Mouse (Mus musculus) hematopoietic stem cell, adult 5-6 weeks (primary cell): ENCODE measurements at regions not wholly inside any gene's neighbourhood (a gene's known extent, or its start where the extent isn't known, plus 50 kb on each side); places are given as distances from the start of the nearest gene placed in this dataset.

Experiments
- ATAC-seq, 2 experiments: fragments of 125-278 bp in 1 of 2; replicated peaks in 1 of 2; 2 replicates each; pipeline ENCODE4 v1.8.0; 2016 to 2017; ENCODE audit warnings: inconsistent platforms in 2 of 2, mild to moderate bottlenecking in 2 of 2, moderate number of reproducible peaks in 2 of 2, low read depth in 1 of 2, moderate TSS enrichment in 1 of 2; ENCODE audit not compliant: low FRiP score in 2 of 2, poor library complexity in 2 of 2, severe bottlenecking in 2 of 2, insufficient read depth in 1 of 2, low TSS enrichment in 1 of 2

- ATAC-seq: 0 out of 4 replicates have a peak, but pooled peaks of 1 of the 2 experiments have one; percentile 27
Observed at GRCm38 (mm10) chr2:147846968-147847749, 199.6 kb downstream of the Foxa2 start.

- ATAC-seq: no peak
Observed at GRCm38 (mm10) chr2:147845256-147845655, 201.5 kb downstream of the Foxa2 start.

GRCm38 (mm10) chr2:147840936-147841335 lies 205.8 kb downstream of the Foxa2 start:
- no peak for ATAC-seq

GRCm38 (mm10) chr2:147838613-147839012 lies 208.2 kb downstream of the Foxa2 start:
- ATAC-seq: no peak

- ATAC-seq: no peak
Observed at GRCm38 (mm10) chr2:147830551-147830950, 216.2 kb downstream of the Foxa2 start.

GRCm38 (mm10) chr2:147816951-147817350 lies 229.8 kb downstream of the Foxa2 start:
- no peak for ATAC-seq

GRCm38 (mm10) chr2:147814231-147814630 lies 232.5 kb downstream of the Foxa2 start:
- ATAC-seq: no peak

- peak; percentile 92 to 97 for ATAC-seq
Observed at GRCm38 (mm10) chr2:147813516-147813915, 233.3 kb downstream of the Foxa2 start.

- ATAC-seq: peak; percentile 67 to 70
Observed at GRCm38 (mm10) chr2:147808036-147808675, 238.6 kb downstream of the Foxa2 start.

GRCm38 (mm10) chr2:147803102-147803501 lies 243.7 kb downstream of the Foxa2 start:
- ATAC-seq: peak in 1 of 2 experiments; percentile 45; a peak in 1 of 4 replicates

- ATAC-seq: no peak
Observed at GRCm38 (mm10) chr2:147791434-147791833, 255.3 kb downstream of the Foxa2 start.

GRCm38 (mm10) chr2:147789877-147790276 lies 256.9 kb downstream of the Foxa2 start:
- ATAC-seq: no peak

GRCm38 (mm10) chr2:147789268-147789667 lies 257.5 kb downstream of the Foxa2 start:
- ATAC-seq: peak; percentile 51 to 69; a peak in 2 of 4 replicates

- no peak for ATAC-seq
Observed at GRCm38 (mm10) chr2:147788001-147788400, 258.8 kb downstream of the Foxa2 start.

- no peak for ATAC-seq
Observed at GRCm38 (mm10) chr2:147782496-147782895, 264.3 kb downstream of the Foxa2 start.

GRCm38 (mm10) chr2:147776316-147776715 lies 270.5 kb downstream of the Foxa2 start:
- ATAC-seq: no peak

- ATAC-seq: no peak
Observed at GRCm38 (mm10) chr2:147772579-147772978, 274.2 kb downstream of the Foxa2 start.

- no peak for ATAC-seq
Observed at GRCm38 (mm10) chr2:147753089-147753488, 293.7 kb downstream of the Foxa2 start.

- no peak for ATAC-seq
Observed at GRCm38 (mm10) chr2:147751831-147752230, 294.9 kb downstream of the Foxa2 start.
